Mouse (Mus musculus) spleen, adult 2 months (tissue): ENCODE measurements around the gene Ptprt.

Source experiments
- CTCF ChIP-seq: fragments of 200-500 bp; IDR thresholded peaks from 2 replicates; pipeline ENCODE4 v1.5.1; 2011; ENCODE audit warnings: mild to moderate bottlenecking, inconsistent platforms; ENCODE audit not compliant: insufficient read depth, insufficient read length, insufficient replicate concordance; ENCODE audit errors: extremely low read depth
- POLR2A ChIP-seq: fragments of 200-500 bp; IDR thresholded peaks from 2 replicates; pipeline ENCODE4 v1.6.1; 2011; ENCODE audit warnings: low read depth, low read length, inconsistent platforms

- no peak for TF ChIP-seq CTCF
- no peak for TF ChIP-seq POLR2A
Measured at GRCm38 (mm10) chr2:161858361-161858760, 802.6 kb downstream of the Ptprt start.
